Mouse (Mus musculus): ENCODE measurements around the gene Ctnna2.

The Ctnna2 gene

GRCm38 (mm10) chr6:77343781-77344180, 635.7 kb downstream of the Ctnna2 start:
- no peak for TF ChIP-seq GATA4 (IDR thresholded peaks at IDR 0.05; ENCODE audit: insufficient replicate concordance, low read length)

- TF ChIP-seq GATA4 (IDR thresholded peaks at IDR 0.05; ENCODE audit: insufficient replicate concordance, low read length), result no peak
Observed at GRCm38 (mm10) chr6:77335537-77335936, 644.0 kb downstream of the Ctnna2 start.

- no peak for TF ChIP-seq GATA4 (IDR thresholded peaks at IDR 0.05; ENCODE audit: insufficient replicate concordance, low read length)
Observed at GRCm38 (mm10) chr6:77324748-77325147, 654.8 kb downstream of the Ctnna2 start.

- no peak for TF ChIP-seq GATA4 (IDR thresholded peaks at IDR 0.05; ENCODE audit: insufficient replicate concordance, low read length)
Observed at GRCm38 (mm10) chr6:77324327-77324726, 655.2 kb downstream of the Ctnna2 start.

GRCm38 (mm10) chr6:77306796-77307195, 672.7 kb downstream of the Ctnna2 start:
- no peak for TF ChIP-seq GATA4 (IDR thresholded peaks at IDR 0.05; ENCODE audit: insufficient replicate concordance, low read length)

GRCm38 (mm10) chr6:77301305-77301704, 678.2 kb downstream of the Ctnna2 start:
- no peak for TF ChIP-seq GATA4 (IDR thresholded peaks at IDR 0.05; ENCODE audit: insufficient replicate concordance, low read length)

- no peak for TF ChIP-seq GATA4 (IDR thresholded peaks at IDR 0.05; ENCODE audit: insufficient replicate concordance, low read length)
Observed at GRCm38 (mm10) chr6:77291415-77291814, 688.1 kb downstream of the Ctnna2 start.

GRCm38 (mm10) chr6:77288402-77288801, 691.1 kb downstream of the Ctnna2 start:
- no peak for TF ChIP-seq GATA4 (IDR thresholded peaks at IDR 0.05; ENCODE audit: insufficient replicate concordance, low read length)

GRCm38 (mm10) chr6:77286317-77286716, 693.2 kb downstream of the Ctnna2 start:
- no peak for TF ChIP-seq GATA4 (IDR thresholded peaks at IDR 0.05; ENCODE audit: insufficient replicate concordance, low read length)

GRCm38 (mm10) chr6:77278794-77279193, 700.7 kb downstream of the Ctnna2 start:
- TF ChIP-seq GATA4 (IDR thresholded peaks at IDR 0.05; ENCODE audit: insufficient replicate concordance, low read length), result no peak

GRCm38 (mm10) chr6:77265163-77265562, 714.3 kb downstream of the Ctnna2 start:
- no peak for TF ChIP-seq GATA4 (IDR thresholded peaks at IDR 0.05; ENCODE audit: insufficient replicate concordance, low read length)

GRCm38 (mm10) chr6:77257358-77258105, 722.0 kb downstream of the Ctnna2 start:
- TF ChIP-seq GATA4 (IDR thresholded peaks at IDR 0.05; ENCODE audit: insufficient replicate concordance, low read length), result no peak

GRCm38 (mm10) chr6:77256348-77256747, 723.2 kb downstream of the Ctnna2 start:
- no peak for TF ChIP-seq GATA4 (IDR thresholded peaks at IDR 0.05; ENCODE audit: insufficient replicate concordance, low read length)

- TF ChIP-seq GATA4 (IDR thresholded peaks at IDR 0.05; ENCODE audit: insufficient replicate concordance, low read length), result no peak
Observed at GRCm38 (mm10) chr6:77253480-77253879, 726.0 kb downstream of the Ctnna2 start.

GRCm38 (mm10) chr6:77243541-77244231, 735.8 kb downstream of the Ctnna2 start:
- no peak for TF ChIP-seq GATA4 (IDR thresholded peaks at IDR 0.05; ENCODE audit: insufficient replicate concordance, low read length)

GRCm38 (mm10) chr6:77242601-77243406, 736.7 kb downstream of the Ctnna2 start, which contains the start of gene Lrrtm1:
Lrrtm1 (plus strand) TSS chr6:77242689.
- TF ChIP-seq GATA4 (IDR thresholded peaks at IDR 0.05; ENCODE audit: insufficient replicate concordance, low read length), result no peak
